Comparison of ENCODE assay signal across 8 mouse cellular contexts in the genomic region with DNA sequence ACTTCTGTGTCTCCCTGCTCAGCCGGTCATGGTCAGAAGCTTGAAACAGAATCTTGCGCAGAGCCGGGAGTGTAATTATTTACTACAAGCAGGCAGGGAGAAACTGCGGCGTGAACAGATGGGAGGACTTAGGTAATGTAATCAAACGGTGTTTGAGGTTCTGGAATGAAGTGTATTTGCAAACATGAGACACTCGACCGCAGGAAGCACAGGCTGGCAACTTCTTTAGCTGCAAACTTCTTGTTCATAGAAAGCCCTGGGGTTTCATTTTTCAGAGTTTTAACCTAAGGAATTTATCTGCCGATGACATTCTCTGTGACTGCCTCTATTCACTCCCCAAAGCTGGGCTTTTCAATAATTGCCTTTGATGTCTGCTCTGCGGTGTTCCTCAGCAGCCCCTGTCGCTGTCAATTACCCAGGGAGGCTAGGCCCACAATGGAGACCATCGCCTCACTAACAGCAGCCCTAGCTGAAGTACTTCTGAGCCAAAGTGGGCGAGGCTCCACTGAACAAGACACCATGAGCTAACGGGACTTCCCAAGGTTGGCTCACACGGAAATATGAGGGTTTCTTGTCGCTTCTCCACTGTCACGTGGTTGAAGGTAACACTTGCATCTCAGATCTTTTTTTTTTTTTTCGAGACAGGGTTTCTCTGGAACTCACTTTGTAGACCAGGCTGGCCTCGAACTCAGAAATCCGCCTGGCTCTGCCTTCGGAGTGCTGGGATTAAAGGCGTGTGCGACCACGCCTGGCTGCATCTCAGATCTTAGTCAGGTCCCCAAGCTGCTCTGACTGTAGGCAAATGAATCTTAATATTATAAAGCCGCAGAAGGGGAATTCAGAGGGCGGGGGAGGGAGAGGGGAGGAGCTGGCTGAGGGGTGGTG. TPM values are rescaled to one million over a fixed set of nuclear protein-coding genes. Genes with fewer than 3 reads are reported as not detected.
DNase-seq lines count a peak whose midpoint lies in the region; ATAC-seq lines count a peak whose summit lies in the region.

No protein-coding gene starts in this region.

- no peaks in the 10 kb centered on the region for H3K27me3 ChIP-seq in forebrain, embryonic 14.5 days (replicated peaks; ENCODE audit: control insufficient read depth, insufficient read depth, low read length)

- H3K36me3 ChIP-seq in forebrain, embryonic 14.5 days (ENCODE audit: control insufficient read depth, insufficient read depth, low read length) = no peaks in the 10 kb centered on the region

- H3K4me3 ChIP-seq in forebrain, embryonic 14.5 days (ENCODE audit: low read depth, low read length) = no peak overlapping the region

- intact Hi-C loops in left cerebral cortex, postnatal 36 days (cut with DNase I) = no loop called here

- no peaks in the 10 kb centered on the region for H3K9me3 ChIP-seq in forebrain, embryonic 14.5 days (replicated peaks; ENCODE audit: control insufficient read depth, low read length)

- peak overlapping the region; percentile 35; the same call in 1 of the 2 replicates for H3K9ac ChIP-seq in forebrain, embryonic 14.5 days (ENCODE audit: low read length)

- H3K27ac ChIP-seq in forebrain, embryonic 14.5 days (ENCODE audit: low read depth, low read length) = no peak overlapping the region

- DNase-seq in B cell, adult 2 months = peak; percentile 68 to 70
- DNase-seq in MN1 (ENCODE audit: low spot score) = peak; percentile 27
- DNase-seq in forebrain, embryonic 14.5 days (ENCODE audit: low spot score) = peak; percentile 57
- DNase-seq in kidney, adult 9 months = peak; percentile 46
- peak; percentile 14 for DNase-seq in lung, postnatal 25 days (ENCODE audit: low spot score)
- DNase-seq in spleen, adult 18-20 months = peak; percentile 51
- no peak for DNase-seq in left cerebral cortex, postnatal 36 days (ENCODE audit: low spot score in 2 of 2)
- DNase-seq in urinary bladder, postnatal 36 days (ENCODE audit: low spot score in 2 of 2) = no peak

- 20% methylated on average over 26 of the region's 26 CpGs for WGBS in forebrain, embryonic 14.5 days

- peak overlapping the region; percentile 30 for H3K4me2 ChIP-seq in forebrain, embryonic 14.5 days (ENCODE audit: low read length)

- H3K4me1 ChIP-seq in forebrain, embryonic 14.5 days (ENCODE audit: control insufficient read depth, insufficient read depth, low read length) = peaks cover 7% of the 10 kb centered on the region

- ATAC-seq in forebrain, embryonic 14.5 days = peak; percentile 67

RNA-seq across cellular contexts. Expression of a gene that starts 19.3 kb away (rescaled TPM):
- 7.4 and 7.5 TPM in 2 replicates for polyA plus RNA-seq in forebrain, embryonic 14.5 days (2014; fragmentation: Nextera tagmentation; extraction: Ambion mirVana)
- 1 to 10 TPM; 3.4 to 3.6 TPM for total RNA-seq in left cerebral cortex, postnatal 36 days (2021)

RNA-seq across cellular contexts. Expression of a gene that starts 34.8 kb away (rescaled TPM):
- polyA plus RNA-seq in forebrain, embryonic 14.5 days (2014; fragmentation: Nextera tagmentation; extraction: Ambion mirVana) = 0.75 and 0.99 TPM in 2 replicates
- total RNA-seq in left cerebral cortex, postnatal 36 days (2021) = not detected

Comparison
In these comparisons a context has a peak if more than half of its experiments do, and no peak if none do; other contexts are left out.
1. DNase-seq: peak in B cell, adult 2 months (2 of 2), MN1 (single experiment), forebrain, embryonic 14.5 days (single experiment), kidney, adult 9 months (single experiment), lung, postnatal 25 days (single experiment) and spleen, adult 18-20 months (2 of 2); none in left cerebral cortex, postnatal 36 days (0 of 2) and urinary bladder, postnatal 36 days (0 of 2).